Mouse (Mus musculus): ENCODE data around the gene Cdx2.

GRCm38 (mm10) chr5:147351931-147352330, 44.9 kb upstream of the Cdx2 start:
- TF ChIP-seq TAL1 (IDR thresholded peaks at IDR 0.05; ENCODE audit: low read length) (no peak), GATA1 (IDR thresholded peaks at IDR 0.05; ENCODE audit: low read length) (no peak)

Data from erythroblast, embryonic 14.5 days (primary cell).